Mouse (Mus musculus): ENCODE measurements around the gene Cpeb3.
"Not testable (repeated sequence)": the region's sequence is repeated elsewhere in the genome, so short reads cannot be mapped to it uniquely, and the experiment has no call there.

Cpeb3 gene

DNA sequence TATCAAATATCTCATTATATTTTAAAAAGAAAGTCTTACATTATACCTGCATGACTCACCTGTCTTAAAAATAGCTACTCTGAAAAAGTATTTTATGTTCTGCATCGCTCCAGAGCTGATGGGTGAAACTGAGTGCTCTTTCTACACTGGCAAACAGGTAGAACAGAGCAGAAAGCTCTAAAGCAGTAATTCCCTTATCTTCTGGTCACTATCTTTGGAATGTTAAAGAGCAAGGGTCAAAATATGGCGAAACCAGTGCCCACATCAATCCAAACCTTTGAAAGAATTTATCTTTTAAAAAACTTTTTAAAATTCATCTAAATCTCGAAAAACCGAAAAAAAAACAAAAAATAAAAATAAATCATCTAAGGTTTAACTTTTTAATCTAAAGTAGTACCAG lies 52.4 kb downstream of the Cpeb3 start:
- no peak for DNase-seq (ENCODE audit: low spot score in 2 of 2)

DNA sequence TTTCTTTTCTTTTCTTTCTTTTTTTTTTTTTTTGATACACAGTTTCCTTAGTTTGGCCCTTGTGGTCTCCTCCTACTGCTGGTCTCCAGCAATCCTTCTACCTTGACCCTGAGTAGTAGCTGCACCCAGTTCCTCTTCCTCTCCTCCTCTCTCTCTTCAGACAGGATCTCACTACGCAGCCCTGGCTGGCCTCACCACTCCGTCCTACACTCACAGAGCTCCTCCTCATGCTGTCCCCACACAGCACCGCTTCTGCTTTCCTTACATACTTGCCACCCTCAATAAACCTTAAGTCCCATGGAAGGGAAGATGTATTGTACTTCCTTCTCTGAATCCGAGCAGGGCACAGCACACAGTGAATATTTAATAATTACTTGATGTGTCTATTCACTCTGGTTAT lies 61.3 kb downstream of the Cpeb3 start:
- no peak for DNase-seq (ENCODE audit: low spot score in 2 of 2)

DNA sequence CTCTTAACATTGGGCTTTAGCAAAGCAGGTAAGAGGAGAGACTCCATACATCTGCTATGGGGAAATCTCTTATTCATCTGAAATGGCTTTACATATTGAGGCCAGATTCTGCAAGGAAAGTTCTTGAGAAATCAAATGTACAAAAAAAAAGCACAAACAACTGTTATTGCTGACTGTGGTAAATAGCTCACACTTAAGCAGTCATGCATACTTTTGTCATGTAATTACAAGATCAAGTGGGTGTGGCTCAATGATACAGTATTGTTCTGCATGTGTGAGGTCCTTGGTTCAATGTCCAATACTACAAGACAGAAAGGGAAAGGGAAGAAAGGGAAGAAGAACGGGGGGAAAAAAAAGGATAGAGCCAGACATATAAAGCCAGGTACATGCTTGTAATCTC lies 62.6 kb downstream of the Cpeb3 start:
- DNase-seq (ENCODE audit: low spot score in 2 of 2), result no peak

DNA sequence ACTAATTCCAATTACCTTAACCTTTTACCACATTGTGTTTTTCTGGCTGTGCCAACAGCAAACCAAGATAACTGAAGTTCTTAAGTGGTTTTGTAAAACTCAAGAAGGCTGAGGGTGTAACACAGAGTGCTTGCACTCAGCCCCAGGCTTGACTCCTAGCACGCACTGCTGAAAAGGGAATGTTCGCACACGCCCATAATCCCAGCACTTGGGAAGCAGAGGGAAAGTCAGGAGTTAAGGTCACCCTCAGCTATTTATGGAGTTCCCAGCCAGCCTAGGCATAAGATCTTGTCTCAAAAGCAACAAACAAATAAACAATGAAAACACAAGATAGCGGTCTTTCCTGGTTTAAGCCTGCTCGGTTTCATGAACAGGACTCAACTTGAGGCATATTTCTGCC lies 63.0 kb downstream of the Cpeb3 start:
- DNase-seq (ENCODE audit: low spot score in 2 of 2), result no peak

DNA sequence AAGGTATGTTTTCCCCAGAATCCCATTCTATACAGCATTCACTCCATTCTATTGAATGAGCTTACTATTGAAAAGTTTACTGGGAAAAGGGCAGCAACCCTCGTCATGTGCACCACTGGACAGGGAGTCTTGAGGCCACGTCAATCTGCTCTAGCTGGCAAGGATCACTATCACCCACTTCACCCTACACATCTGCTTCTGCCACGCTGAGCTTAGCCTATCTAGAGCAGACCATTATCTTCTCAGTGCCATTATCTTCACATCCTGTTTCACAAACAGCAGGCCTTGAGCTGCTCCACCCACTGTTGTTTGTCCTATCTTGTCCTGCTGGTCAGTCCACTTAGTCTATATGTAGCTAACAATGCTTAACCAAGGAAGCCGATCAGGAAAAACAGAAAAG lies 66.8 kb downstream of the Cpeb3 start:
- DNase-seq (ENCODE audit: low spot score in 2 of 2), result no peak

DNA sequence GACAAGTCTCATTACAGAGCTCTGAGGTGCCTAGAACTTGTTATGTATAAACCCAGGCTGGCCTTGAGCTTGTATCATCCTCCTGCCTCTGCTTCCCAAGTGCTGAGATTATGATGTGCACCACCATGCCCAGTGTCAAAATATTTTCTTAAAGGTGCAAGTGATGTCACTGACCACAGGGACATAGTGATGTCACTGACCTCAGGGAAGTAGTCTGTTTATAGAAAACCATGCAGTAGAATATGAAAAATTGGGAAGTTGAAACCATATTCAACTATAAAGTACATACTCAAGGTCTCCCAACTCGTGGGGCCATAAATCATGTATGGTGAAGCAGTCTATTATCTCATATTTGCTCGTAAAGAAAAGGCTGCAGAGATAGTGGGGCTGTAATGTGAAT lies 71.3 kb downstream of the Cpeb3 start:
- no peak for DNase-seq (ENCODE audit: low spot score in 2 of 2)

DNA sequence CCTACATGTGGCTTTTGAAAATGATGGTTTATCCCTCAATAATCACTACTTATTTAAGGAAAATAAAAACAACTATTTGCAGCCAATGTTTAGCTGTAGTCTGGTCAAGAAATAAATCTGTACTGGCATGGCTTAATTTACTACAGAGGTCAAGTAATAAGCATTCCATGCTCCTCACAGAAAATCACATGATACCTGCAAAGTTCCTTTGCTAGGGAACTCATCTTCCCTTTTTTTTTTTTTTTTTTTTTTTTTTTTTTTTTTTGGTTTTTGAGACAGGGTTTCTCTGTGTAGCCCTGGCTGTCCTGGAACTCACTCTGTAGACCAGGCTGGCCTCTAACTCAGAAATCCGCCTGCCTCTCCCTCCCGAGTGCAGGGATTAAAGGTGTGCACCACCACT lies 72.9 kb downstream of the Cpeb3 start:
- not testable (repeated sequence) for DNase-seq (ENCODE audit: low spot score in 2 of 2)

DNA sequence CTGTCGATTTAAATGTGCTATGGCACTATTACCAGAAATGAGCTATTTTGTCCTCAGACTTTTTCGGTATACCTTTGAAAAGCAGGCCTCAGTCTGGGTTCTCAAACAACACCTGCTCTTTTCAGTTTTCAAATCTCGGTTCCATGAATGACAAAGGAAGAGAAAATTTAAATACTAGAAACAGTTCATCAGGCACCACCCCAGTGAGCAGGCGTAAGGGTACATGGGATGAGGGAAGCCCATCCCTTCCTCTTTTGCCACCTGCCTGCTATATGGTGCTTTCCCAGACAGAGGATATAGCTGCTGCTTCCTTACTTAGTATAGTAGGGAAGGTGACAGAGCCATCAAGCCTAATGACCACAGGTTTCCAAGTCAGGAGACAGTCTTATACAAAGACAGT lies 74.7 kb downstream of the Cpeb3 start:
- DNase-seq (ENCODE audit: low spot score in 2 of 2), result no peak

DNA sequence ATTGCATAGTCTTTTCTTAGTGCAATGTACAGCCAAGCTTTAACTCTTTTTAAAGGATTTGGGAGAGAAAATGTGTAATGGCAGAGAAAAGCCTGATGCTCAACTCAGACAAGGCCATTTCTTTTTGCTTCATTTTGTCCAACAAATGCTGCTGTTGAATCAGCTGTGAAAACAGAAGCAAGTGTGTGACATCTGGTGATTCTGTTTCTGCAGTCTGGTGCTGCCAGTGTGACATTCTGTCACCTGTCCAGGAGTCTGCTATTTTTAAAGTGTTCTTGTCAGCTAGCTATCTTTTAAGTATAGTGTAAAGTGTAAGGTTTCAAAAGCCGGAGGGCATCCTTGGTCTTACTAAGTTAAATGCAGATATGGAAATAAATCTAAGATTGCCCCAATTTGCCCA lies 76.7 kb downstream of the Cpeb3 start:
- no peak for DNase-seq (ENCODE audit: low spot score in 2 of 2)

DNA sequence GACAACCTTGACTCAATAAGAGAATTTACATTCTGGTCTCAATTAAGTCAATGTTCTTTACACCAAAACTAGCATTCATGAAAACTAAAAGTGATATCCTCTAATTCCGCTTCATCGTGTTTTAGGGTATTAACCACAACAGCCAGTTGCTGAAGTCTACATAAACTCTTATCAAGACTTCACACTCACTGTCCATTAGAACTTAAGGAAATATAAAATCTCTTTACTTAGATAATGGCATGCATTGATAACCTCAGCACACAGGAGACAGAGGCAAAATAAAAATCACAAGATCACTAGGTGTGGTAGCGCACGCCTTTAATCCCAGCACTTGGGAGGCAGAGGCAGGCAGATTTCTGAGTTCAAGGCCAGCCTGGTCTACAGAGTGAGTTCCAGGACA lies 79.9 kb downstream of the Cpeb3 start:
- DNase-seq (ENCODE audit: low spot score in 2 of 2), result no peak

DNA sequence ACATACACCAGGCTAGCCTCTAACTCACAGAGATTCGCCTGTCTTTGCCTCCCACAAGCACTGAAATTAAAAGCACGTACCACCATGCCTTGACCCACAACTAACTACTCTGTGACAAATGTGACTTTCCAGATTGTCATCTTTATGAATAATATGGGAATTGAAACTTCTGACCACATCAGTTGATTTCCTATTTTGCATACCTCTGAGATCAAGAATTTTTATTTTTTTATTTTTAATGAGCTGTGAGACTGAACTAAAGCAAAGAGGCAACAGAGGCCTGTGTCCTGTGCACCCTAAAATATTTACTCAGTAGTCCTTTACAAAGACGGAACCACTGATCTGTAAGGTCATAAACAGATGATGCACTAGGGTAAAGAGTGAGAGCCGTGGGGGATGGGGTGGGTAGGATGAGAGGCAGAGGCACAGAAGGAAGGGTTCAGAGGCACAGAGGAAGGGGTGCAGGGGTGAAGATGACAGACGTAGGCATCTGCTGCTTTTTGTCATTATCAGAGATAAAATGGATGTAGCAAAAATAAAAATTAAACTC lies 81.3 kb downstream of the Cpeb3 start:
- no peak for DNase-seq (ENCODE audit: low spot score in 2 of 2)

DNA sequence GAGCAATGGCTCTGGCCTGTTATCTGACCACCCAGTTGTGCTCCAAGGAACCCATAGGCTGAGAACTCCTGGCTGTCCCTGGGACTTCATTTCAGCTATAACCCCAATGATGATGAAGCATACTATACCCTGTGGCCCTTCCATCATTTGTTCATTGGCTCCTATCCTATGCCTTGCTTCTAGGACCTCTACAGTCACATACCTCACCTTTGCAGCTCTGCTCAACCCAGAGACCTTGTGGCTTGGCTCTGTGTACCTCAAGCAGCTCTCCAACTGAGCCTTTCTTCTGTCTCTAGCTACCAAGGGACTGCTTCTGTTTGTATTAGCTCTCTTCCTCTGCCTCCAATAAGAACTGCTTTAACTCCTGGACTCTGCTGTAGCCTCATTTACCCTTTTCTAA lies 83.4 kb downstream of the Cpeb3 start:
- no peak for DNase-seq (ENCODE audit: low spot score in 2 of 2)

DNA sequence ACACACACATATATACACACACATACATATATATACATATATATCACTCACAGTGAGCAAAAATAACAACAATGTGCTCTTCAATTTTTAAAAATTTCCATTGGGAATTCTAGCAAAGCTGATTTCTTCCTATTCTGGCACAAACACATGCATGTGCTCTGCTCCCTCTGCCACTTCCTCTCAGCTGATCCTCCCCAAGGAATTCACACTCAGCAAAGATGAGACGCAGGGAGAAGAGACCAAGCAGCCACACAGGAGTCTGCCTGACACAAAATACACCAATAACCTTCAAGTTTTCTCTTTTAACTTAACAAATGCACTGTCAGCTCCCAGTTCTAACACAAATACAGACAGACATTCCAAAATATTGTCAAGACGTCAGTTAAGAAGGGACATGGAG lies 89.1 kb downstream of the Cpeb3 start:
- DNase-seq (ENCODE audit: low spot score in 2 of 2), result no peak

DNA sequence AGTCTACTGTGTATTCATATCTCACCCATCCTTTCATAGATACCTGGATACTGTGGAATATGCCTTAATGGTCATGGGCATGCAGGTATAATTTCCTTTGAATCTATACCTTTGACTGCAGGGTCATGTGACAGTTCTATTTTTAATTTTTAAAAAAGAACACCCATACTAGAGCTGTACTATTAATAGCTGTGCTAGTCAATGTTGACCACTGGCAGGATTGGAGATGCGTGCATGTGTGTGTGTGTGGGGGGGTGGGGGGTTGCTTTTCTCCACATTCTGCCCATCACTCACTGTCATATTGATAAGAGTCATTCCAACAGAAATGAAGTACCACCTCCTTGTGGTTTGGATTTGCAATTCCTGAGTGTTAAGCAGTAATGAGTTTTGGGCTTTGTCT lies 92.6 kb downstream of the Cpeb3 start:
- no peak for DNase-seq (ENCODE audit: low spot score in 2 of 2)

DNA sequence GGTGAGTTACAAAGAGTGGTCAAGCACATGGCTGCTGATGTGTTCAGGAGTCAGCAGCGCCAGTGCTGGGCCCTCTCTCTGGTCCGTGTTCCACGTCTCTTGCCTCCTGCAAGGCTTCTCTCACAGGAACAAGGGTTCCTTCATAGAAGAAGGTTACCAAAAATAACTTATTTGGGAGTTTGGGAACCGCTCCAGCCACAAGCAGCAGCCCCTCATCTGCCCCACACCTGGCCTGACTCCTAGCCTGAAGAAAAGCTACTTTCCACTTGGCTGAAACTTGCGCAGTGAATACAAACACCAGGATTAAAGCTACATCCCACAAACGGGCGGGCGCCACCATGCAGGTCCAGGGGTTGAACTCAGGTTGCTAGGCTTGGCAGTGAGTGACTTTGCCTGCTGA lies 93.0 kb downstream of the Cpeb3 start:
- no peak for DNase-seq (ENCODE audit: low spot score in 2 of 2)

DNA sequence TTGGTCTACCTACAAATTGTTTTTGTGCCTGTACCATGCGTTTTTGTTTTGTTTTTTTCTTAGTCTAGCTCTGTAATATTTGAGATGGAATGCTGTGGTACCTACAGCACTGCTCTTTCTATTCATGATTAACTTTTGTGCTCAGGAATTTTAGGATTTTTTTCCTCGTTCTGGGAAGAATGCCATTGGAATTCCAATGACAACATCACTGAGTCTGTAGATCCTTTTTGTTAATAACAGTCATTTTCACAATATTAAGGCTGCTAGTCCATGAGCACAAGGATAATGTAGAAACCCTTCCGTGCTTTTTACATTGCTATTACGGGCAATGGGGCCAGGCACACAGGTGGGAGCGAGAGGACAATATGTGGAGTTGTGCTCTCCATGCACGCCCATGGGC lies 96.6 kb downstream of the Cpeb3 start:
- no peak for DNase-seq (ENCODE audit: low spot score in 2 of 2)

DNA sequence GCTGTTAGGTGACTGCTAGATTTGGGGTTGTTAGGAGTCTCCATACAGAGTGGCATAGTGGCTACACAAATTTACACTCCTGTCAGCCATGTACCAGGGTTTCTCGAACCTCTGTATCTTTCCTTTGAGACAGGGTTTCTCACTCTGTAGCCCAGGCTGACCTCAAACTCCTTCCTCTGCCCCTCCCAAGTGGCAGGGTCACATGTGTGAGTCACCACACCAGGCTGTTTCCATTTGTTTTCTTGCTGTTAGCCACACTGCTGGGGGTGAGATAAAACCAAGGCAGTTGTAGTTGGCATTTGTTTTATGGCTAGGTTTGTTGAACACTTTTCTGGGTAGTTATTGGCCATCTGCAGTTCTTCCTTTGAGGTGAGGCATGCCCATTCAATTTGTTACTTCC lies 97.9 kb downstream of the Cpeb3 start:
- DNase-seq (ENCODE audit: low spot score in 2 of 2), result no peak

DNA sequence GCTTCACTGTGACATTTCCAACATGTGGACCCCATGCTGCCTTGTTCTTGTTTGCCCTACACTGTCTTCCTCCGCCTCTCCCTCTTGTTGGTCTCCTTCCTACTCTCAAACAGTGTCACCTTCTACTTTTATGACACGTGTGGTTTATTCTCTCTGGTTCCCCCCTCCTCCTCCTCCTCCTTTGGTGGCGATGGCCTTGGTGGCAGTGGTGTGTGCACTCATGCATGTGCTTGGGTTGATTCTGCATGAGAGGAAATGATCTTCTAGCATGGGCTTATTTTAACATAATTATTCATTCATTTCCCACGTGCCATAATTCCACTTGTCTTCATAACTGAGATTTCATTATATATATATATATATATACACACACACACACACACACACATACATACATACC lies 98.5 kb downstream of the Cpeb3 start:
- no peak for DNase-seq (ENCODE audit: low spot score in 2 of 2)

DNA sequence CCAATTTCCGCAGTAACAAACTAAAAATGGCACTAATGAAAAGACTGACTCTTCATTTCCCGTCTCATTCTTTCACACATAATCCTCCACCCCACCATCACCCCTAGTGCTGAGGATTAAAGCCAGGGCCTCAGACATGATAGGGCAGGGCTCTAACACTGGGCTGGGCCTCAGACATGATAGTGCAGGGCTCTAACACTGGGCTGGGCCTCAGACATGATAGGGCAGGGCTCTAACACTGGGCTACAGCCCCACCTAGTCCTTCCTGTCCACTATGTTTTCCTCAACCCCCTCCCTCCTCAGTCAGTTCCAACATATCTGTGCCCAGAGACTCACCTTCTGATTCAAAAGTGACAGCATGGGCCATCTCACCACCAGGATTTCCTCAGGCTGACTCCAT lies 107.7 kb downstream of the Cpeb3 start:
- no peak for DNase-seq (ENCODE audit: low spot score in 2 of 2)

DNA sequence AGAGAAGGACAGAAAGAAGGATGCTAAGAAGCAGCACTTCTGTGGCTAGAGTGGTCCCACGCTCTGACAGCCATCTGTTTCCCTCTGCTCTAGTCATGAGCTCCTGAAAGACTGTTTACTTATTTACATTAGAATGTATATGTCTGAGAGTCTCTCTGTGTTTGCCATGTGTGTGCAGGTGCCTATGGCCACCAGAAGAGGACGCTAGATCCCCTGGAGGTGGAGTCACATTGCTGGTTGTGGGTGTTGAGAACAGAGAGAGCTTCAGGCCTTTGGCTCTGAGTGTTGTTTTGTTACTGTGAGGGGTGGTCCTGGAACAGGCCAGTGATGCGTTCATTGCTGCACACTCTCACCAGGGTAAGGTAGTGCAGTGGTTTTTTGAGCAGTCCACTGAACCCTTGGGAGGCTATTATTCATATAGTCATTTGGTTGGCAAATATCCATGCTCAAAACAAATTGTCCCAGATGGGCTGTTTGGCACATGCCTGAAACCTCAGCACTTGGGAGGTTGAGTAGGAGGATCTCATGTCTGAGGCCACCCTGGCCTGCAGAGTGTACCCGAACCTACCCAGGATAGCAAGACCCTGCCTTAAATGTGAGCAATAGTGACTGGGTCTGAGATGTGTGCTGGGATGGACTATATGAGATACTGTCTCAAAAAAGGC lies 112.6 kb downstream of the Cpeb3 start:
- DNase-seq (ENCODE audit: low spot score in 2 of 2), result no peak

DNA sequence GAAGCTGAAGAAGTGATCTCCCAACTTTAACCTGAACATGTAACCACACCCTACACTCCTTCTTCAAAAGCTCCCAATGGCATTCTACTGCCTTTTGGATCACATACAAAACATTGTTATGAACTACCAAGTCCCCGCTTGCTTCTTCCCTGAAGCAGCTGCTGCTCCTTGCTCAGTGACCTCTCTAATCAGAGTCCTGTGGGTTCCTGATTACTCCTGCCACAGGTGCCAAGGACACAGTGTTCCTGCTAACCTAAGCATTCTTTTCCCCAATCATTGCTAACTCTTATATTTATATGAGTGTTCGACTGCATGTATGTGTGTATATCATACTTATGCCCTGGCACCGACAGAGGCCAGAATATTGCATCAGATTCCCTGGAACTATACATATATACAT lies 115.2 kb downstream of the Cpeb3 start:
- DNase-seq (ENCODE audit: low spot score in 2 of 2), result no peak

DNA sequence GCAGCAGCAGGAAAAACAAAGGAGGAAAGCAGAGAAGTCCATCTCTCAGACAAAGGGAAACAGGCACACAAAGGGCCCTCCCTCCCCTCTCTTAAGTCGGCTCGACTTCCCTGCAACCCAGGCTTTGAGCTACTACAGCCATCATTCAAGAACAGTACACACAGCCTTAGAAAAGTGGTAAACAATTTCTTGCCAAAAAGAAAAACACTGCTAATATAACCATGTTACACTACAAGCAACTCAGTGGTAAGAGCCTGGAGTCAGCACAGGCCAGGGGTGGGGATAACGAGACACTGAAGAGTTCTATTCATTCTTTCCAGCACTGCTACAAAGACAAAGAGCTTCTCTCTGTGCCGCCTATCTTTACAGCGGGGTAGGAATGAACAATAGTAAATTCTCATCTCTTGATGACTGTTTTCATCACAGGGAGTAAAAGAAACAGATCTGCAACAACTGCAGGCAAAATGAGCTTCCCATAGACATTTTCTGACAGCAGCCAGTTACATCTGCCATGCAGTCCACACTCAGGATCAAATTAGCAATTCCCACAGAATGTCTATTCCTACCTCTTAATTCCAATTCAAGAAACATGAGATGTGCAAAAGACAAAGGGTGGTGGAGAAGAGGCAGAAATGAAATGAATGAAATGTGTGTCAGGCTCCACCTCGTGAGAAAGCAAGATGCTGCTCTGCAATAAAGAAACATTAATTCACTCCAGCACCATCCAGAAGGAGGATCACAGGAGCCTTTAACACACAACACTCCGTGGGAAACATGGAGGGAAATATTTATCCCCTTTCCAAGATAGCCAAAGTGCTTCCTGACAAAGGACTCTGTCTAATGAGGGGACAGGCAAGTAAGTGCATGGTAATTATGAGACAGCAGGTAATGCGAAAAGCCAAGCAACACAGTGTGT lies 118.0 kb downstream of the Cpeb3 start:
- DNase-seq (ENCODE audit: low spot score in 2 of 2), result no peak

DNA sequence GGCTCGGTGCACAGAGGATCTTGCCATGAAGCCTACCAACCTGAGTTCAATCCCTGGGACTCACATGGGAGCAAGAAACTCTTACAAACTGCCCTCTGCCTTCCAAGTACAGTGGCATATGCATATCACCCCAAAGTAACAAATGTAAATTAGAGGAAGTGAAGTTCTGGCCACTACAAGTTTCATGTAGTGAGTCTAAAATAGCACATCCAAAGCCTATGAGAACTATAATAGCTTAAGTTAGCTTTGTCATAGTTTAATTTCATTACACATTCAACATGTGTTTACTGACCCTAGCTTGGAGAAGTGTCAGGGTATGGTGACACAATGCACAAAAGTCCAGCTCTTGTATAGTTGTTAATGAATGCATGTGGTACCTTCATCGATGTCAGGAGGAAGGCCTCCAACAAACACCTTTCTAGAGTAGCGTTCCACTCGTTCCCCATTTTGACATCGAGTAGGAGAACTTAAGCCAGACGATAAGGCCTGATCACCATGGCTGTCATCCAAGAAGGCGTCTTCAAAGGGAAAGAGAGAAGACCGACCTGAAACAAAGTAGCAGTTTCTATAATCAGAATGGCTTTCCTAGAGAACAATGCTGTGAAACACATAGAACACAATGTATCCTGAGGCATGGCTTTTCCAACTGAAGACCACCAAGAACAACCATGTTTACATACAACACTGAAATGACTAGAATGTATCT lies 120.2 kb downstream of the Cpeb3 start:
- no peak for DNase-seq (ENCODE audit: low spot score in 2 of 2)
